Mouse (Mus musculus): ENCODE measurements around the gene Tipin.

Tipin gene

DNA sequence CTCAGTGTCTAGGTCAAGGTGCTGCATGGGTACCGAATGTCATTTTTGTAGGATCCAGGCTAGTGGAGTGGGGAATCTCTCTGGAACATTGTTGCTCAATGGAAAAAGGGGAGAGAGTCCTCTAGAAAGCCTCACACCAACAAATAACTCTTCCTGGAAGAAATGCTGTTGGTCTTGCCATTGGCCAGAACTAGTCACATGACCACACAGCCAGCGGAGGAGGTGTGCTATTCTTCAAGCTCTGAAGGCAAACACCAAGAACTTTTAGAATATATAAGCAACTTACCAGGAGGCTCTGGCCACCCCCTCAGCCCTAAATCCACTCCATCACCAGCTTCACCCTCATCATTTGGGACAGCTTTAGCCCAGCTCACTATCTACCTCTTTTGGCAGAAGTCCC, 62.3 kb downstream of the Tipin start:
- no peak for DNase-seq (ENCODE audit: low spot score in 2 of 2)

DNA sequence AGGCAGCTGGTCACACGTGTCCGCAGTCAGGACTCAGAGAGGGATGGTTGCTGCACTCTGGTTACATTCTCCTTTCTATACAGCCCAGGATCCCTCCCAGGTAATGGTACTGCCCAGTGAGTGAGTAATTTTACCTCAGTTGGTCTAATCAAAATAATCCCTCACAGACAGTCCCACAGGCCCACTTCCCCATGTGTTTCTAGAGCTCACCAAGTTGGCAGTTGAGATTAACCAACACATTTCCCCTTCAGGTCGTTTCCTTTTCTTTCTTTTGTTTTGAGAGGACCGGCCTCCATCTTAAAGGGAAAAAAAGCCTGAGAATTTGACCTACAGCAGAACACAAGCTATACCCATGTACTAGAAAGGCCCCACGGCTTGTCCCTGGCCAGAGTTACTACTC, 64.5 kb downstream of the Tipin start:
- no peak for DNase-seq (ENCODE audit: low spot score in 2 of 2)

DNA sequence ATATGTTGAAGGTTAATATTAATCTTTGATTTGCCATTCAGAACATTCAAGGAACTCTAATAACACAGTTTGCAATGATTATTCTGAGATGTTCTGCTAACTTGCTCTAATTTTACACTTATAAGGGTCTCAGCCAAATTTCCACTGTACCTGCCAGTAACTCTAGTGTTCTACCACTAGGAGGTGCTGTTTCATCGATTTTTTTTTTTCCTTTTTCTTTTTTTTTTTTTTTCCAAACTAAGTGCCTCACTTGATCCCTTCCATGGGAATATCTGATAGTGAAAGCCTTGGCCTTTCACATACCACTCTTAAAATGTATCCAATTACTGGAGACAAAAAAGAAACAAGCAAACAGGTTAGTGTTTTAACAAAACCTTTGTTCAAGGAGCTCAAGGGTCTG, 66.0 kb downstream of the Tipin start:
- no peak for DNase-seq (ENCODE audit: low spot score in 2 of 2)

DNA sequence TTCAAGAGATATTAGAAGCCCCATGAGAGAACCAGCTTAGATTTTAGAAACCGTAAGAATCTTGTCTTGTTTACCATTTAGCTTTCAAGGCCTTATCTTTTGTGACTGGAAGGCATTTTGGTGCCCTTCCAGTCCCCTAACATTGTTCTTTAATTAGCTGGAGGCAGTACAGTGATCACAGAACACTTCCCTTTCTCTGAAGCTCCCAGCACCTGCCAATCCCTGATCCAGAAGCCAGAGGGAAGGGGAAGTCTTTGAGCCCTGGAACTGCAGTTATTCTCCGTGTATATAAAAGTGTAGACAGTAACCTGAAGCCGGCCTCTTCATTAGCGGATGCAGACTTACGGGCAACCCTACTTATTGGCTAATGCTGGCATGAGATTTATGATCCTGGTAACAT, 68.1 kb downstream of the Tipin start:
- DNase-seq (ENCODE audit: low spot score in 2 of 2): peak in 1 of 2 experiments; percentile 8

DNA sequence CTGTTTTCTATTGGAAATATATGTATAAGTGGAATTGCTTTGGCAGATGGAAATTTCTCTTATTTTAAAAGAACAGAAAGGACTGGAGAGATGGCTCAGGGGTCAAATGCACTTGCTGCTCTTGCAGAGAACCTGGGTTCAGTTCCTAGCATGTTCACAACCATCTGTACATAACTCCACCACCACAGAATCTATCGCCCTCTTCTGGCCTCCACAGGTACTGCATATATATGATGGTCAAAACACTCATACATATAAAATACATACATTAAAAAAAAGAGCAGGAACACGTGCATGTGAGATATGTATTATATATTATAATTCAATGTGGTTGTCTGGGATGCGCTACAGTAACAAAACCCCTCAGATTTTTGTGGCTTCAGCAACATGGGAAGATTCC, 69.8 kb downstream of the Tipin start:
- DNase-seq (ENCODE audit: low spot score in 2 of 2): no peak

All from heart, adult 9 months (tissue).